Mouse (Mus musculus): ENCODE data around the gene Eps15.

DNA sequence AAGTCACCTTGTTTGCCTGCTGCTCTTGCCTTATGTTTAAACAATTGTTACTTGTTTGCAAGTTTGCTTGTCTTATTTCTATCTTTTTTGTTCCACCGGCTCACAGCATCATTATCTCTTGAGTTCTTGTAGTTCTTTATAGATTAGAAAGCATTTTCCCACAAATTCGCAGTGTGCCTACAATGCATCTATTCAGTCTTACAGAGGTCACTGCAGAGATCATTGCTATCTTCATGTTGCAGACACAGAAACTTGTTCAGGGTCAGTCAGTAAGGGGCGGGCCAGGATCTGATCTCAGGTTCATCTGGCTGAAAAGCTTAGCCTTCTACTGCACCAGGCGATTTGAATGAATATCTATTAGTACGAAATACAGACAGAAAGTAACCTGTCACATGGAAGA lies 25.6 kb upstream of the Eps15 start:
- TF ChIP-seq E2F4 (IDR thresholded peaks at IDR 0.05; ENCODE audit: insufficient read depth) (no peak), POLR2A (IDR thresholded peaks at IDR 0.05; ENCODE audit: insufficient read length, low read depth) (no peak), USF1 (IDR thresholded peaks at IDR 0.05; ENCODE audit: low read depth) (no peak), POLR2AphosphoS2 (IDR thresholded peaks at IDR 0.05; ENCODE audit: insufficient read length, low read depth) (no peak), TCF12 (IDR thresholded peaks at IDR 0.05; ENCODE audit: insufficient read depth, poor library complexity, severe bottlenecking) (no peak), MAX (IDR thresholded peaks at IDR 0.05; ENCODE audit: low read depth) (no peak), REST (IDR thresholded peaks at IDR 0.05; ENCODE audit: insufficient read depth, insufficient read length) (no peak), CEBPB (IDR thresholded peaks at IDR 0.05; ENCODE audit: insufficient read depth, poor library complexity, severe bottlenecking) (no peak)

Measured in myocyte (in vitro differentiated cells).